Mouse (Mus musculus) lung, adult 2 months (tissue): ENCODE data around the gene Thra.

Source experiments
- CTCF ChIP-seq: fragments of 200-500 bp; IDR thresholded peaks from 2 replicates; pipeline ENCODE4 v1.5.1; 2011; ENCODE audit warnings: mild to moderate bottlenecking, low read length, control low read depth; ENCODE audit not compliant: insufficient read depth
- POLR2A ChIP-seq: fragments of 200-500 bp; IDR thresholded peaks from 2 replicates; pipeline ENCODE4 v1.6.1; 2011; ENCODE audit warnings: low read depth, mild to moderate bottlenecking, control low read depth, low read length, borderline replicate concordance; ENCODE audit errors: extremely low read depth

- TF ChIP-seq CTCF (no peak), POLR2A (no peak)
Measured at GRCm38 (mm10) chr11:98782651-98783235, 42.3 kb downstream of the Thra start.
